ENCODE assay signal across 1 mouse cellular context in the genomic region with DNA sequence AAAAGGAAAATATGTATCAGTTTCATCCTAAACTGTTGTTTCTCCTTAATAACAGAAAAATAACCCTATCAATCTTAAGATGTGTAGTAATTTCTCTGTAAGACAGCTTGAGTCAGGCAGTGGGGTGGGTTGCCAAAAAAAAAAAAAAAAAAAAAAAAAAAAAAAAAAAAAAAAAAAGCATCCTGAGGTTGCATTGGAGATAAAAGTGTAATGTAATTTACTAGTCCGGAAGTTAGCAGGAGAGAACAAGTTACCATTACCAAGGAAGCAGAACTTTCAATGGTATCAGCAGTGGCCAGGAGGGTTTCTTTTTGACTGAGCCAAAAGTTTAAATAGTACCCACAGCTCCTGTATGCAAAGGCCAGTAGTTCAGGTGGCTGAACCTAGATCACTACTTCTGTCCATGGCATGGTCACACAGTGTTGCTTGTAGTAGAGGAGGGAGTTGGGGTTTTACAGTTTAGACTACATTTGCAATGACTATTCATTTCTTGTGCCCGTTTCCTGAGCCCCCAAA.
A peak's percentile ranks its signal among the peaks of the same experiment; 100 is the strongest.
TF ChIP-seq lines count a peak whose summit lies in the region.

No protein-coding gene starts in this region.

TF ChIP-seq in CH12.LX, 34 proteins besides CTCF, POLR2A, EP300 and RAD21 (continued from another document):
- TF ChIP-seq MAFK (IDR thresholded peaks at IDR 0.05; ENCODE audit: insufficient replicate concordance, low read length) (peak; percentile 42; the same call in 1 of the 2 replicates), JUN (IDR thresholded peaks at IDR 0.05; ENCODE audit: insufficient read depth, low read depth, low read length) (no peak), CHD1 (IDR thresholded peaks at IDR 0.05; ENCODE audit: low read depth, low read length) (no peak), BHLHE40 (IDR thresholded peaks at IDR 0.05; ENCODE audit: low read depth, low read length) (peak; percentile 8; the same call in 1 of the 2 replicates), SIN3A (IDR thresholded peaks at IDR 0.05; ENCODE audit: low read length) (no peak), ETS1 (conservative IDR thresholded peaks at IDR 0.05; ENCODE audit: low read depth, low read length) (peak; percentile 61; the same call in 1 of the 2 replicates), MXI1 (IDR thresholded peaks at IDR 0.05; ENCODE audit: low read depth, low read length) (no peak), ZNF384 (IDR thresholded peaks at IDR 0.05; ENCODE audit: low read depth, low read length) (peak; percentile 97), TCF12 (IDR thresholded peaks at IDR 0.05; ENCODE audit: low read depth, low read length) (0 out of 2 replicates have a peak, but pooled peaks have one; percentile 39), E2F4 (IDR thresholded peaks at IDR 0.05; ENCODE audit: insufficient replicate concordance, low read depth, low read length) (no peak), GABPA (IDR thresholded peaks at IDR 0.05; ENCODE audit: insufficient replicate concordance, low read depth, low read length) (no peak), USF1 (IDR thresholded peaks at IDR 0.05; ENCODE audit: low read depth, low read length) (no peak), MAZ (IDR thresholded peaks at IDR 0.05; ENCODE audit: low read depth, low read length) (no peak), UBTF (IDR thresholded peaks at IDR 0.05; ENCODE audit: low read depth, low read length) (no peak), IRF4 (IDR thresholded peaks at IDR 0.05; ENCODE audit: low read depth, low read length) (peak; percentile 72), ELF1 (IDR thresholded peaks at IDR 0.05; ENCODE audit: low read depth, low read length) (0 out of 2 replicates have a peak, but pooled peaks have one; percentile 16), KAT2A (IDR thresholded peaks at IDR 0.05; ENCODE audit: insufficient replicate concordance, low read length) (no peak), JUND (conservative IDR thresholded peaks at IDR 0.05; ENCODE audit: low read depth, low read length) (no peak; the same call in 1 of the 2 replicates), USF2 (conservative IDR thresholded peaks at IDR 0.05; ENCODE audit: low read depth, low read length) (no peak), HCFC1 (IDR thresholded peaks at IDR 0.05; ENCODE audit: low read depth, low read length) (no peak), TBP (conservative IDR thresholded peaks at IDR 0.05; ENCODE audit: low read depth, low read length) (no peak), POLR2AphosphoS2 (IDR thresholded peaks at IDR 0.05; ENCODE audit: low read depth, low read length) (no peak), SMC3 (IDR thresholded peaks at IDR 0.05; ENCODE audit: low read depth, low read length) (no peak)
TF ChIP-seq in CH12.LX: peak in this region for 8.
